Mouse (Mus musculus): ENCODE data around the gene Nck2. TPM values are rescaled to one million over a fixed set of nuclear protein-coding genes. Genes with fewer than 3 reads are reported as not detected.

The Nck2 gene
- polyA plus RNA-seq, 1 experiment: not detected

DNA sequence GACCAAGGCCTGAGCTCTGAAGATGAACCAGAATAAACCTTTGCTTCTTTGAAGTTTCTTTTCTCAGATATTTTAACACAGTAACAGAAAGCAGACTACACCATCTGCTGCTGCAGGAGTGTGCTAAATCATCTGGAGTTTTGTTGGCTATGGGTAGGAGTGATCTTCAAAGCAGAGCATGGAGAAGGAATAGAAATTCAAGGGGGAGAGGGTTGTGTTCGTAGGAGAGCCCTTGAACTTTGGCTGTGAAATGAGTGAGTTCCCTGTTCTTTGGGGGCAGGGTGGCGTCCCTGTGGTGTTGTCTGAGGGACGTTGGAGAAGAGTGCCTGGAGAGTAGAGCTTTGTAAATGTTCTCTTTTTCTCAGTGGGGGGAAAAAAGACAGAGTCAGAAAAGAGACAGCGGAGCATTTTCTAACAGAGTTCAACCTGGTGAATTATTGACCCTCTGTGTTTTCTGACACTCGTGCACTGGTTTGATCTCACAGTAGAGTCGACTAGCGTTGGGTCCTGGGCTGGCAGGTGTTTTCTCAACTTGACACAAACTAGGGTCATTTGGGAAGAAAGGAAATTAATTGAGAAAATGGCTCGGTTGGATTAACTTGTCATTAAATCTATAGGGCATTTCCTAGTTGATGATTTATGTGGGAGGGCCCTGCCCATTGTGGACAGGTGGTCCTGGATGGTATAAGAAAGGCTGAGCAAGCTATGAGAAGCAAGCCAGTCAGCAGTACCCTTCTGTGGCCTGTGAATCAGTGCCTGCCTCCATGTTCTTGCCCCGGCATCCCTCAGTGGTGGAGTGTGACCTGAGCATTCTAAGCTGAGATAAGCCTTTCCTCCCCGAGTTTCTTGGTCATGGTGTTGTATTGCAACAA lies 57.8 kb downstream of the Nck2 start:
- TF ChIP-seq CTCF (IDR thresholded peaks at IDR 0.05; ENCODE audit: insufficient read depth, low read depth, low read length) (no peak), POLR2A (IDR thresholded peaks at IDR 0.05; ENCODE audit: insufficient read depth, low read depth, low read length) (no peak)
- no peak overlapping the region for H3K27ac ChIP-seq (ENCODE audit: insufficient read depth, low read depth, low read length)
- no peak overlapping the region for H3K4me3 ChIP-seq (ENCODE audit: insufficient read depth, low read depth, low read length)
- 70% methylated on average over 10 of the region's 10 CpGs for WGBS
- H3K4me1 ChIP-seq (ENCODE audit: control insufficient read depth, insufficient read depth, low read length): peaks cover 11% of the 10 kb centered on the region

DNA sequence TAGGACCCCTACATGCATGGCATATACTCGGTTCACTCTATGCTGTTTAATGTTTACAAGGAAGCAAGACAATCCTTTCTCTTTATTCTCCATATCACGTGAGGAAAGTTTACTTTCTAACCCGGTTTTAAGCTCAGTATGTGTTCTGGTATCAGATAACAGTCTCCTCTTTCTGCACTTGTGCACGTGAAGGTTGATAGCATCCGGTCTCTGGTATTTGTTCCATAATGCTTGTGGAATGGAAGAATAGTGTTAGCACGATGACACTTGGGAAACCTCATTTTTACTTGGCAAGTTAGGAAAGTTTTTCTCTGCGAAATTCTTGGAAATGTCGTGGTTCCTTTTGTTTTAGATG lies 58.4 kb downstream of the Nck2 start:
- WGBS: 64% methylated on average over 8 of the region's 8 CpGs
- no peak overlapping the region for H3K27ac ChIP-seq (ENCODE audit: insufficient read depth, low read depth, low read length)
- TF ChIP-seq POLR2A (IDR thresholded peaks at IDR 0.05; ENCODE audit: insufficient read depth, low read depth, low read length) (no peak), CTCF (IDR thresholded peaks at IDR 0.05; ENCODE audit: insufficient read depth, low read depth, low read length) (no peak)
- no peak overlapping the region for H3K4me3 ChIP-seq (ENCODE audit: insufficient read depth, low read depth, low read length)
- H3K4me1 ChIP-seq (ENCODE audit: control insufficient read depth, insufficient read depth, low read length): peaks cover 9% of the 10 kb centered on the region

DNA sequence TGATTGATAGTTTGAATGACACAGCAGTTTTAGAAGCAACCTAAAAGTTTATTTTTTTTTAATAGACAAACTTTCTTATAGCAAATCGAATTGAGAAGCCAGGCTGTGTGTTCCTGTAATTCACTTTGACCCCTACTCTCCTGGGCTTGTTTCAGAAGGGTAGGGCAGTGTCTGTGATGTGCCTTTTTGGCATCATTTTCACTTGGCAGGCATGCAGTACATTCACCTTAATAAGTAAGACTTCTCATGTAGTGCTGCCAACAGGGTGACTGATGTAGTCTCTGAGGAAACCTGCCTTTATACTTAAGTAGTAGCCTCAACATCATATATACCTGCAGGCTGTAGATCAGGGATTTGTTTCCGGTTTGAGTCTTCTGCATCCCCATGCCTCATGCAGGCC lies 58.9 kb downstream of the Nck2 start:
- WGBS: 81% methylated on average over 2 of the region's 2 CpGs
- Histone ChIP-seq H3K27ac (ENCODE audit: insufficient read depth, low read depth, low read length) (no peak overlapping the region), H3K4me3 (ENCODE audit: insufficient read depth, low read depth, low read length) (no peak overlapping the region), H3K4me1 (ENCODE audit: control insufficient read depth, insufficient read depth, low read length) (peaks cover 7% of the 10 kb centered on the region)
- TF ChIP-seq POLR2A (IDR thresholded peaks at IDR 0.05; ENCODE audit: insufficient read depth, low read depth, low read length): no peak
- no peak for TF ChIP-seq CTCF (IDR thresholded peaks at IDR 0.05; ENCODE audit: insufficient read depth, low read depth, low read length)

DNA sequence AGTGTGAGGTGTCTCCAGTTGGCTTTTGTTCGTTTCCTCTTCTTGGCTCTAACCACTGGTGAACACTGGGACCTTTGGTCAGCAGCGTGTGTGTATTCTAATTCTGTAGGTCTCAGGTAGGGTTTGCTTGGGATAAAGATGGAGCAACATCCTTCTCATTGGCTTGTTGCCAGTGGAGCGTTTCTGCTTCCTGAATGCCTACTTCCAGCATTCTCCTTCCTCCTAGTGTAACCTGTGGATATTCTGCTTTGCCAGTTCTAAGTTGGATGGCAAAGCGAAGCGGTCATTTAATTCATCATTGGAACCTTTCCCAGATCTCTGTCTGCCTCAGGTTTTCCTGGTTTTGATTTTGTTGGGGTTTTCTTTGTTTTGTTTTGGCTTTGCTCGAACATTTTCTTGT lies 59.3 kb downstream of the Nck2 start:
- whole genome bisulfite sequencing: 58% methylated on average over 6 of the region's 6 CpGs
- Histone ChIP-seq H3K4me3 (ENCODE audit: insufficient read depth, low read depth, low read length) (no peak overlapping the region), H3K4me1 (ENCODE audit: control insufficient read depth, insufficient read depth, low read length) (peaks cover 7% of the 10 kb centered on the region), H3K27ac (ENCODE audit: insufficient read depth, low read depth, low read length) (no peak overlapping the region)
- no peak for TF ChIP-seq CTCF (IDR thresholded peaks at IDR 0.05; ENCODE audit: insufficient read depth, low read depth, low read length)
- TF ChIP-seq POLR2A (IDR thresholded peaks at IDR 0.05; ENCODE audit: insufficient read depth, low read depth, low read length): no peak

DNA sequence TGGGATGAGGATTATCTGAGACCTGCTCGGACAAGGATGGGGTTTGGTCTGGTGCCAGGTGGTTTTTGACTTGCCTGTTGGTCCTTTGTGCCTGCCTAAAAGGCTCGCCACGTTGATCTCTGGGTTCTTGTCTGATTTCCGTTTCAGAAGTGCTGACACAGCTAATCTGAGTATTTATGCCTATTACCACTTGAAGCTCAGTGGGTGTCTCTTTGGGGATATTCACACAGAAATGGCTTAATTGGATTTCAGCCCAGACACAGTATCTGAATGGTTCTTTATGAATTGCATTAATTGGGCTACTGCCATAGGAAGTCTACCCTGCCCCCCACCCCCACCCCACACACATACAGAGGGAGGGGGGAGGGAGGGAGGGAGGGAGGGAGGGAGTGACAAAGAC lies 59.9 kb downstream of the Nck2 start:
- H3K4me1 ChIP-seq (ENCODE audit: control insufficient read depth, insufficient read depth, low read length): peaks cover 7% of the 10 kb centered on the region
- no peak overlapping the region for H3K27ac ChIP-seq (ENCODE audit: insufficient read depth, low read depth, low read length)
- TF ChIP-seq POLR2A (IDR thresholded peaks at IDR 0.05; ENCODE audit: insufficient read depth, low read depth, low read length) (no peak), CTCF (IDR thresholded peaks at IDR 0.05; ENCODE audit: insufficient read depth, low read depth, low read length) (no peak)
- no peak overlapping the region for H3K4me3 ChIP-seq (ENCODE audit: insufficient read depth, low read depth, low read length)
- 23% methylated on average over 4 of the region's 4 CpGs for WGBS

DNA sequence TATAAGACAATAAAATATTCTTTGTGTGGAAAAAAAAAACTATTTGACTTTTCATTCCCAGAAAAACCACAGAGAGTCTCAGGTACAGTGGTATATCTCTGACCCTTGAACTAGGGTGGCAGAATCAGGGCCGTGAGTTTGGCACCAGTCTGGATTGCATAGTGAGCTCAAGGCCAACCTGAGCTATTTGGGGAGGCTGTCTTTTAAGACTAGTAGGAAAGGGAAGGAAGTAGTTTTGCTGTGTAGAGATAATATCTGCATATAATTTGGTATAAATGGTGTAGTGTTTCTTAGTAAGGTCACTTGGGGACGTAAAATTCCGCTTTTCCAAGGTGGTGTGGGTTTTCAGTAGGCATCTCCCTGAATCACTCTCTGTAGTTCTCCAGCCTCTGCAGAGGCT lies 62.3 kb downstream of the Nck2 start:
- Histone ChIP-seq H3K4me1 (ENCODE audit: control insufficient read depth, insufficient read depth, low read length) (peaks cover 4% of the 10 kb centered on the region), H3K27ac (ENCODE audit: insufficient read depth, low read depth, low read length) (no peak overlapping the region), H3K4me3 (ENCODE audit: insufficient read depth, low read depth, low read length) (no peak overlapping the region)
- TF ChIP-seq POLR2A (IDR thresholded peaks at IDR 0.05; ENCODE audit: insufficient read depth, low read depth, low read length) (no peak), CTCF (IDR thresholded peaks at IDR 0.05; ENCODE audit: insufficient read depth, low read depth, low read length) (no peak)
- WGBS: 88% methylated on average over 3 of the region's 3 CpGs

DNA sequence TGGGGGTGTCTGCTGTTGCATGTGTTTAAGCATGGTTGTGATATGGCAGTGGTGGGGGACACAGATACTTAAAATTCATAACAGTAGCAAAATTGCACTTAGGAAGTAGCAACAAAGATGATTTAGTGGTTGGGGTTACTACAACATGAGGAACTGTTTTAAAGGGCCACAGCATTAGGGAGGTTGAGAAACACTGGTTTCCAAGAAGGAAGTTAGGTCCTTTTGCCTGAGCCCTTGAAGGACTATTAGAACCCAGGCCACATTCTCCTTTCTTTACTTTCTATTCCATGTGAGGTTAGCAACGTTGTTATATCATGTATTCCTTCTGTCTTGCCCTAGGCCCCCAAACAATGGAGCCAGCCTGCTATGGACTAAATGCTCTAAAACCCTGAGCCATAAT lies 63.4 kb downstream of the Nck2 start:
- WGBS: 84% methylated on average over 1 of the region's 1 CpGs
- Histone ChIP-seq H3K4me3 (ENCODE audit: insufficient read depth, low read depth, low read length) (no peak overlapping the region), H3K27ac (ENCODE audit: insufficient read depth, low read depth, low read length) (no peak overlapping the region), H3K4me1 (ENCODE audit: control insufficient read depth, insufficient read depth, low read length) (peaks cover 2% of the 10 kb centered on the region; the same call in 1 of the 2 replicates)
- no peak for TF ChIP-seq CTCF (IDR thresholded peaks at IDR 0.05; ENCODE audit: insufficient read depth, low read depth, low read length)
- TF ChIP-seq POLR2A (IDR thresholded peaks at IDR 0.05; ENCODE audit: insufficient read depth, low read depth, low read length): no peak

DNA sequence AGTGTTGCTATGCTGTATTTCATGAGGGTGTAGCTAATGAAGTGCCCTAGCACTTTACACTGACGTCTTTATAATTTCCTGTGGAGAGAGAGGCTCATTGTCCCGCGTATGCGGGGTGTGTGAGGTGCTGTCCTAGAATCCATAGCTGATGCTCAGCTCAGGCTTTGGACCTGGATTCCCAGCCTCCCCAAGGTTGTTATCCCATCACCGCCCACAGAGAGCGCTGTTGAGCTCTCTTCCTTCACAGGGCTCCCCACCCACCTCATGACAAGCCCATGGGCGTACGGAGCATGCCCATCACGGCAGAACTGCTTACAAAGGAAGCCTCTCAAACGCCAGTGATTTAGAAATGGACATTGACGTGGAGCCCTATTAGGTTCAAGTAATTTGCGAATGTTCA lies 66.9 kb downstream of the Nck2 start:
- Histone ChIP-seq H3K27ac (ENCODE audit: insufficient read depth, low read depth, low read length) (no peak overlapping the region), H3K4me3 (ENCODE audit: insufficient read depth, low read depth, low read length) (no peak overlapping the region), H3K4me1 (ENCODE audit: control insufficient read depth, insufficient read depth, low read length) (no peaks in the 10 kb centered on the region)
- TF ChIP-seq POLR2A (IDR thresholded peaks at IDR 0.05; ENCODE audit: insufficient read depth, low read depth, low read length) (no peak), CTCF (IDR thresholded peaks at IDR 0.05; ENCODE audit: insufficient read depth, low read depth, low read length) (no peak)
- WGBS: 80% methylated on average over 12 of the region's 12 CpGs

DNA sequence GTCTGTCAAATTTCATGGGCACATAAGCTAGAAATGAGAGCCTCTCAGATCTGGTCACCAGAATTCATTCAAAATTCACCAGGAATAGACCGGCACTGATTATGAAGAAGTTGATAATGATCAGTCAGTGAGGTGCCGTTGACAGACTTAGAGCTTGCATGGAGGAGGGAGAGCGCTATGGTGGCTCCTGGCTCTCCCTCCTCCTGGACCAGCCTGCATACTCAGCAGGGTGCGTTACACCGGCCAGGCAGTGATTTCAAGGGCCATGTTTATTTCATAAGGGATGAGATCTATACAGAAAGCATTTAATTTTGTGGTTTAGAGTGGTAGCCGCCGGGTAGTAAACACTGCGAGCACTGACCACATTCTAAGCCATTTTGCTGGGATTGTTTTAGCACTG lies 67.3 kb downstream of the Nck2 start:
- H3K4me3 ChIP-seq (ENCODE audit: insufficient read depth, low read depth, low read length): no peak overlapping the region
- WGBS: 83% methylated on average over 8 of the region's 8 CpGs
- no peaks in the 10 kb centered on the region for H3K4me1 ChIP-seq (ENCODE audit: control insufficient read depth, insufficient read depth, low read length)
- no peak overlapping the region for H3K27ac ChIP-seq (ENCODE audit: insufficient read depth, low read depth, low read length)
- TF ChIP-seq POLR2A (IDR thresholded peaks at IDR 0.05; ENCODE audit: insufficient read depth, low read depth, low read length) (no peak), CTCF (IDR thresholded peaks at IDR 0.05; ENCODE audit: insufficient read depth, low read depth, low read length) (no peak)
